Mouse (Mus musculus) lung, postnatal 14 days (tissue): ENCODE results near the gene BC049352.
A peak's percentile ranks its signal among the peaks of the same experiment; 100 is the strongest.

Experiments
- DNase-seq: peaks from one replicate; pipeline ENCODE4 v3.0.0; 2021

Gene BC049352

DNA sequence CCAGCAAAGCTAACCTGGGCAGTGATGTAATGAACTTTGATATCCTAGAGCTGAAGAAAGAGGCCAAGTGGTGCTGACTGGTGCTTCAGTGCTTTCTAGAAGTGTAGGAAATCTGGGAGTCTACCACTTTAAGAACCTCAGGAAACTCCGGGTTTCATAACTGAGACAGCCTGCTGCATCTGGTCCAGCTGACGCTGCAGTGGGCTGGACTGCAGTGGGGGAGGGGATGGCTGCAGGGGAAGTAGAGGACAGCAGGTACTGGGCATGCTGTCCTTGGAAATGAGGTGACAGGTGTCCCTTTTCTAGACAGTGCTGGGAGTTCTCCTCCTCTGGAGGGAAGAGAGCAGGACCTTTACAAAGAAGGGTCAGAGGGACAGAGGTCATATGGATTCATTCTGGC lies at the start of gene BC049352:
Gene BC049352, plus strand, starts transcription at position 238 of the 400 bp plus-strand sequence.
- no peak for DNase-seq

DNA sequence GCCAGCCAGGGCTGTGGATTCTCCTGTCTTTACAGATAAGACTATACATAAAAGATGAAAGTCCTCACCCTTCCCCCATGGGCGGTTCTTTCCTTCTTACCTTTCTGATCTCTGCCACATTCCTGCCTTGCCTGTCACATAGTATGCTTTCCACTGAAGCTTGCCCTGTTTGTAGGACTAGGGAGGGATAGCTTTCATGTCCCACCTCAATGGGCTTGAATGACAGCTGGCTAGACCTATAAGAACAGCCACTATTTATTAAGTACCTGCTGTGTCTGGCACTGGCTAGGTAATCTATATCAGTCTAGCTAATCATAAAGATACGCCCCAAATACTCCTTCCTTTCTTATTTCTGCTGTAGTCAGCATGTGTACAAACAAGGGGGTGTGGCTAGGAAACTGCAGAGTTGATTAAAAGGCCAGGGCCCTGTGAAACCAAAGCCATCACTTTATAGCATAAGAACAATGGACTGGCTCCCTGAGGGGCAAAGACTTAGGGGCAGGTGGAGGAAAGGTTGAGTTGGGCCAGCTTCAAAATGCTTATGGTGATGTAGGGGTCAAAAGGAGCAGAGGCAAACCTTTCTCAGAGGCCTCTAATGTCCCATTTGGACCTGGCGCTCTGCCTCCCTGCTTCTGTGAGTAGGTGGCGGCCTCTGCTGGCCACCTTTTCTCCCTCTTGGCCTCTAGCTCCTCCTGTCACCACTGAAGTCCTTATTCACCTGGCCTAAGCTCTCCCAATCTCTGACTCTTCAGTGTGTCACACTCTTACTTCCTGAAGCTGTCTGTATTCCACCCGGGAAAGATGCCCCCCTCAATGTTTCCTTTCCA lies 48.1 kb upstream of the BC049352 start:
- peak; percentile 68 for DNase-seq

DNA sequence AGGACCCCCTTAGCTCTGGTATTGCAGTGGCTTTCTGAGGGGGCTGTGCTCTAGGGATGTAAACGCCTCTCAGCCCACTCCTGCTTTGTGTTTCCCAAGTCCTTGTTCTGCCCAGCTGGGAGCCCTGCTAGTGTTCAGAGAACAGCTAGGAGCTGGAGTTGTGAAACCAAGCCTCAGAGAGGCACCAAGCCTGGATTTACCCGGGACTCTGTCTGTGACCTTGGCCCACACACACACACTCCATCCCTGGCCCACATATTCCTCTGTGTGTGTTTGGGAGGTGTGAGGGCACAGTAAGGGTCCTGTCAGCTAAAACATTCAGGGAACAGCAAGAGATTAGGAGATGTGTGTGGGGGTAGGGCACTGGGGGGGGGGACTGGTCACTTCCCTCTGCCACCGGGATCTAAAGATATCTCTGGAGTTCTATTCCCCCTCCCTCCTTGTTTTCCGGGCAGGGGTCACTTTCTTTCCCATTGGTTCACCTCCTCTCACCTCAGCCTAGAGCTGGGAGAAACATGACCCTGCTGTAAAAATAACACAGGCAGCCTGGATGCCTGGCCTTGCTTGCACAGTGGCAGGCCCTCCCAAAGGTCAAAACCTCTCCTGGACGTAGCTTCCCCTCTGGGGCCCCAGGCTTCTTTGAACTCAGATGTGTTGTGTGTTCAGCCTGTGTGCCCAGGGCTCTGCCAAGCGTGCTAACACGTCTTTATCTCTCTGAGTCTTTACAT lies 45.2 kb upstream of the BC049352 start:
- no peak for DNase-seq

DNA sequence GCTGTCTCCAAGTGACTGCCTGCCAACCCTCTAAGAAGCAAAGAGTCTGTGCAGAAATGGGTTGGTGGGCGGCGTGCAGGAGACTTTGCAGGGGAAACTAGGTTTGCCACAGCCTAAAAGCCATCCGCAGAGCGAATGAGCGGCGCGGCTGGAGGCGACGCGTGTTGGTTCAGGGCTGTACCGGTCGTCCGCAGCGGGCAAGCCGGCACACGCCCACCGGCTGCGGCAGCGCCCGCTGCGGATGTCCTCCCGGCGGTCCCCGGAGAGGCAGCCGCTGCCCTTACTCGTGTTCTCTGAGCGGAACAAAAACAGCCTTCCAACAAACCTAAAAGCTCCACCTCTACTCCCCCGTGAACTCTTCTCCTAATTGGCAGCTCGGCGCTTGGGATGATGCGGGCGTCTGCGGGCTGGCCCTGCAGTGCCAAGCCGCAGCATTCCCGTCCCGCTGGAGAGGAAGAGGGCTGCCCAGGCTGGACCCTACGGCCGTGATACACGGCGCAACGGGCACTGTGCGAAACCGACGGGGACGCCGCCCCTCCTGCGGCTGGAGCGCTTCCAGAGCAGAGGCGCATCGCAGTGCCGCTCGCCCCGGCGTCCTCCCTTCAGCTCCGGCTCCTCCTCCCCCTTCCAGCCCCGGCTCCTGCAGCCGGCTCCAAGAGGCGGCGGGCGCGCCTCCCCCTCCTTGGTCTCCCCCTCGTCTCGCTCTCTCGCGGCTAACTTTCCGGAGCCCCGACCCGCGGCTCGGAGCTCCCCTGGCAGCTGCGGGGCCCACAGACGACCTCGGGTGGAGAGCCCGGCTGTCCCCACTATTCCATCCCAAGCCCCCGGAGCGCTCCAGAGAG lies 43.4 kb upstream of the BC049352 start, which contains the start of gene Scn4b:
Gene Scn4b, plus strand, starts transcription at position 205 of the 842 bp plus-strand sequence.
- DNase-seq = peak; percentile 39

DNA sequence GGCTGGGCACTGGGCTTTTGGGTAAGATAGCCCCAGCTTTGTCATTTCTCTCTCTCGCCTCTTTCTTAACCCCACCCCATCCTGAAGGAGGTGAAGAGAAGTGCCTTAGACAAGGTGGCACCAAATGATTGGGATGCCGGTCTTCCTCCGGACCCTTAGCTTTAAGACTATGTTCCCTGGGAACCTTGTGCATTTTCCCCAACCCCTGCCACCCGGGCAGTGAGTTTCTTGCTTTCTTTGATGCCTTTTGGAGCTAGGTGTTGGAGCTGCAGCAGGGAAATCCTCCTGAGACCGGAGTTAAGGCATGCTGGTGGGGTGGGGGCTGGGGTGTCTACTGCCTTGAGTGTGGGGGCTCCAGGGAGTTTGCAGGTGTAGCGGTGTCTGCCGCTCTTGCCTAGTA lies 42.7 kb upstream of the BC049352 start:
- DNase-seq = no peak

DNA sequence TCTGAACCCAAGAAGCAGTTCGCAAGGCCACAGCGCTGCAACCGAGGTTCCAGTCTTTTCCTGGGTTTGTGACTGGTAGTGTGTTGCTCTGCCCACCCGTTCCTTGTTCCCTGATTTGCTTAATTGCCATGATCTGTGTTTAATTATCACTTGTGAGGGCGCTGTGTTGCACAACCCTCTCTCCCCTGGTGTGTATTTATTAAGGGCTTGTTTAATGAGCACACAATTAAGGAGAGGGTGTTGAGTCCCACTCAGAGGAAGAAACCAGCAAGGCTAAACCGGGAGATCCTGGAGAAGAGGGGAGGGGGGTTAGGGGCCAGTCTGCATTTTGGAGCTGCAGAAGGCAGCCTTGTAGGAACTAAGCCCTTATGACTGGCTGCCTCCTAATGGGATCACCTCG lies 40.9 kb upstream of the BC049352 start:
- no peak for DNase-seq

DNA sequence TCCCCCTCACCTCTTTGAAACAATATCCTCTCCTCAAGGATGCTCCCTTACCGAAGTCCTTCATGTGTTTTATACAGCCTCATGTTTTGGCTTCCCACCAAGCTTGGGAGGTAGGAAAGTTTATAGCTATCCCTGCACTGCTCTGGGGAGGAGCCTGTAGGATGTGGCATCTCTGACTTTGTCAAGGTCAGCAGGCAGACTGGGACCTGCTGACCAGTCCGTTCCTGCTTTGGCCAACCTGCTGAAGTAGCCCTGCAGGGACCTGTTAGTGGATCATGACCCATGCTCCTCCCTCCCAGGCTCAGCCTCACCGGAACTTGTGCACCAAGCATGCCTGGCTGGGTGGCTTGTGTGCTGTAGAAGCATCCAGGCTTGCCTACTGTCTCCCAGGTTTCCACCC lies 39.1 kb upstream of the BC049352 start:
- DNase-seq = no peak

DNA sequence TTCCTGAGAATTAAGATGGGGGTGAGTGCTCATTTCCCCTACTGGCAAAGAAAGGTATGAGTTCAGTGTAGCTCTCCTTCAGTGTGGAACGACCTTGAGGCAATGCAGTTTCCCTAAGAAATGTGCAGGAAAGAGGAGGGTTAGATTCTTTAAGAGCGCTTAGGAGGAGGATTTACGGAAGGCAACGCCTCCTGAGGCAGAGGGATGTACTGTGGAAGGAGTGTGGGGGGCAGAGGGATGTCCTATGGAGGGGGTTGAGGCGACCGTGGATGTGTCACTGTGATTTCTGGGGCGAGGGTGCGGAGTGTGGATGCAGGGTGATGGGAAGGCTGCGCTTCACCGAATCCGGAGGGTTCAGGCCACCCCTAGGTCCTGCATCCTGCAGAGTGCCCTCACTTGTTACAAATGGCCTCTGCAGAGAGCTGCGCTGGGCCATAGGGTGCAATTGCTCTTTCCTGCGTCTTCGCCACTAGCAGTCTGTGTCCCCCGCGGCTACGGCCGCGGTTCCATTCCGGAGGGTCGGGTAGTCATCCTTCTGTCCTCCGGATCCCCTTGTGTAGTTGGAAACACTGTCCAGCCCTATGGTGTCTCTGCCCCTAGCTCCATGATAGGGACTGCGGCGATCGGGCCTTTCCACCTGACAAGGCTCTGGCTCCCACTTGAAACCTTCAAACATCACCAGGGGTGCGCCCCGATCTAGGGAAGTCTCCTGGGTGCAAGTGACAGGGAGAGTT lies 36.1 kb upstream of the BC049352 start:
- DNase-seq = no peak

DNA sequence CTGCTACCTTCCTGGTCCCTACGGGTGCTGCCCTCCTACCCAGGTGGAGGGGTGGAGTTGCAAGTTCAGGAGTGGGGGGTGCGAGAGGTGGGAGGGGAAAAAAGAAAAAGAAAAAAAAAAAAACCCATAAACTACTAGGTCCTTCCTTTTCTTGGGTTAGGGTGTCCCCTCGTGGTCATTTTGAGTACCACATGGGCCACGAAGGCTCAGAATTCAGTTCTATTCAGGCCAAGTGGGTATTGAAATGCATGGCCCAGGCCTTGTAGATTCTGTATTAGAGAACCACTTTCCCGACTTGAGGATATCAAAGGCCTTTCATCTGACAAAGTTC lies 35.6 kb upstream of the BC049352 start:
- peak; percentile 74 for DNase-seq

DNA sequence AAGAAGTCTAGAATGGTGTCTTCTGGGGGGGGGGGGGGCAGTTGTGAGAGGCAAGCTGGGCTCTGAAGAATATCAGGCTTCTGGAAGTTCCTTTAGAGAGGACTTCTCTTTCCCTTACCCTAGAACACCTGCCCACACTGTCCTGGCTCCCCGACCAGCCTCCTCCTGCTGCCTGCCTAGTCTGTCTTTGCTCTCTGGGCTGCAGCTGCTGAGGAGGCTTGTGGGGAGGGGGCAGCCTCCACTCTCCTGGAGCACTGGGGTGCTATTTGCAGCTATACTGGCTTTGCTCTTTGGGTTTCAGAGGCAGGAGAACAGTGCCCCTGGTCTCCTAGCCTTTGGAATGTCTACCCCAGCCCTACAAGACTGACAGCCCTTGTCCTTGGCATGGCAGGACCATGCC lies 30.9 kb upstream of the BC049352 start:
- DNase-seq = no peak

DNA sequence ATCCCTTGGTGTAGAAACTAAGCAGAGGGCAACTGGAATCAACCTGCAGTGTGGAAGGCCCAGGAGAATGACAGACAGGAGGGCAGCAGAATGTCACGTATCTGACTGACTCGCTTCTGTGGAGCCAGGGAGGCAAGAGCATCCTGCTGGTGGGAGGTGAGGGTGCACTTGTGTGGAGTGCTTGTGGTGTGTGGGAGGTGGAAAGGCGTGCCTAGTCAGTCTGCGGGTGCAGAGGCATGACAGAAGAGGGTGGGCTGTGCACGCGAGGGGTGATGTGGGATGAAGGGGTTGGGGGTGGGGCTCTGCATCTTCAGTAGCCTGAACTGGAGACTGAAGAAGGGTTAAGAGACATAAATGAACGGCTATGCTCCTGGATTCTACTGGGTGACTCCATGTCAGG lies 28.4 kb upstream of the BC049352 start:
- no peak for DNase-seq

DNA sequence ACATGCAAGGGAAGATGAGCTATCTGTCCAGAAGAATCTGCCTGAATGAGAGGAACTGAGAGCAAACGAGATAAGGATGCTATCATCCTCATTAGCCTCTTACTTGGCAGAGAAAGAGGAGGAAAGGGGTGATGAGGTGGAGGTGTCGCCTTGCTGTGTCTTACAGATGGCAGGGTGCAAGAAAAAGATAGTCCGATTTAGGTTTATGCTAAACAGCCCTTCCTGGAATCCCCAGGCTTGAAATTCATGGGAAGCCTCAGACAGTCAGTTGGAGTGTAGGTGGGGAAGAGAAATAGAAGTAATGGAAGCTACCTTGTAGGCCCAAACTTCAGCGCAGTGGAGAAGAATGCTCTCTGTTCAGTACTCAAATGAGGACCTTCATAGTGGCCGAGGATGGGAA lies 13.9 kb upstream of the BC049352 start:
- DNase-seq = no peak

DNA sequence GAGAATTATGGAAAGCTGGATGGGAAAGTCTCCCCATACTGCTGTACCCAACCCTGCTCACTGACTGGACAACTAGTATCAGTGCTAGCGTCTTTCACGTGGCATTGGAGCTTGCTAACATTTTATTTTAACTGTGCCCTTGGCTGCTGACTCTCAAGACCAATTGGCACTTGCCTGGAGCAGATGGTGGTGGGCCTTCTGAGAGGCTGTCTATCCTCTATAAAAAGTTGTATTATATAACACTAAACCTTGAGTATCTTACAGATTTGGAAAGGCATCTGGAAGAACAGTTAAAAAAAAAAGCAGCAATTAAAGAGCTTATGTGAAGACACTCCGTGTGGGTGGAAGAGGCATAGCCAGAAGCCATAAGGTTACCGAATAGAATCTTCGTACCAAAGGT lies 11.7 kb upstream of the BC049352 start:
- DNase-seq = no peak

DNA sequence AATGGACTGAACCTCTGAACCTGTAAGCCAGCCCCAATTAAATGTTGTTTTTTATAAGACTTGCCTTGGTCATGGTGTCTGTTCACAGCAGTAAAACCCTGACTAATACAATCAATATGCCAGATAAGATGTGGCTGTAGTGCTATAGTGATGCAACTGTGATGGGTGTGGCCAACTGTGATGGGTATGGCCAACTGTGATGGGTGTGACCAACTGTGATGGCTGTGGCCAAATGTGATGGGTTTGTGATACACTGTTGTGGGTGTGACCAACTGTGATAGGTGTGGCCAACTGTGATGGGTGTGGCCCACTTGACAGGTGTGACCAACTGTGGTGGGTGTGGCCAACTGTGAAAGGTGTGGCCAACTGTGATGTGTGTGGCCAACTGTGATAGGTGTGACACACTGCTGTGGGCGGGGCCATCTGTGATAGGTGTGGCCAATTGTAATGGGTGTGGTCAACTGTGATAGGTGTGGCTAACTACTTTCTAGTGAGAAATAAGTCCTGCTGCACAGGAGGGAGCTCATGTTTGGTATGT lies 10.7 kb upstream of the BC049352 start:
- no peak for DNase-seq

DNA sequence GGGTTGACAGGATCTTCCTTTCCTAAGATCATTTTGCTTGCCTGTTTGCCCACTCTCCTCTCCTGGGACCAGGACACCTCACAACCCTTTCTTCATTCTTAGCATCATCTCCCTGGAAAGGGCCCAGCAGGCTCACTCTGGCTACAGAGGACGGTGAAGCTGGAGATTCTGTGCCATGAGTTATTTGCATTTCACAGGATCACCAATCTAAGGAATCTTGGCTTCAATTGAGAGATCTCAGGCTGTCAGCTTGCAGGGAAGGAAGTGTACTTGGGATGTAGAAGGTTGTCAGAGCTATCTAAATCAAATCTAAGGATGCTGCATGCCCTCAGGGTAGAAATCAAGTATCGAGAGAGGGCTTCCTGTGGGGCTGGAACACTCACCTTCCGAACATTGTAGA lies 8.3 kb upstream of the BC049352 start:
- no peak for DNase-seq

DNA sequence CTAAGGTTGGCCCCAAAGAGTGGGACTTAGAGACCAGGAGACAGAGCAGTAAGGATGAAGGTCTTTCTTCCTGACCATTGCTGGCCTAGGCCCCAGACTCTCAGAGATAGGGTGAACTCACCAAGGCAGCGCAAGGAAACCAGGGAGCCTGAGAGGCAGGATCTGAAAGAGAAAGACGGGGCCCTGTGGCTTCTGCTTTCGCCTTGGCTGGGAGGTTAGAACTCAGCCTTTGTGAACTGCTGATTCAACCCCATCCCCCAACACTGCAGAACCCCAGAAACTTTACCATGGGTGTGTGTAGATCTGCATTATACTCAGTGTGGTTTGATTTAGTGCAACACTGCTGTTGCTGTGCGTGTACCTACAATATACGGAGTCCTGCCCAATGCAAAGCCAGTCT lies 2.5 kb upstream of the BC049352 start:
- no peak for DNase-seq

DNA sequence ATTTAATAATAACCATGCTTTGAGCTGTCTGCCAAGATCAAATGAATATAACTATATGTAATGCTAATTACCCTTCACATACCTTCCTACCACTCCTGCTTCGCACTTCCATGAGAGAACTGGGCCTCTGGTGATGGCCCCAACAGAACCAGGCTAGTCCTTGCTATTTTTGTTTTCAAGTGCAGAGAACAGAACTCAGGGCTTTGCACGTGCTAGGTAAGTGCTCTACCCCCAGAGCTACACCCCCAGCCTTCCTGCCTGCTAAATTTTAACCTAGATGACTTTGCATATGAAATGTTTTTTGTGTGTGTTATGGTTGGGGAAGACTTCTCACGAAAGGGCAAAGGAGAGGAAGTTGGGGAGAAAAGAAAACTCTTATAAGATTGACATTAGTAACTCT lies 714 bp downstream of the BC049352 start:
- no peak for DNase-seq

DNA sequence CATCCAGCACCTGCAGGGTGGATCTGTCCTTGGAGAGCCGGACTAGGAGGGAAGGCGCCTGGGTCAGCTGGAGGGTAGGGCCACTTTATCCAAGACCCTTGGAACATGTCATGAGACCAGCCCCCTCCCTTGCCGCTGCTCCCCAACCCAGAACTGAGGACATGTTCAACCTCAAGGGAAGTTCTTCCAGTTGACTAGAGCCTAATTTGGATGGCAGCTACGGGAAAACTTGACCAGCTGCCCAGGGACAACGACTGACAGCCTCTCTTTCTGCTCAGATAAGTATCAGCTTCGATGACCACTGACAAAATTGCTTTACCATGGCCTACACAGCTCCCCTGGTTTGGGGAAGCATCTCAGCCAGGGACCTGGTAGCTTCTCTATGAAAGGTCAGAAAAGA lies 1.5 kb downstream of the BC049352 start:
- DNase-seq = no peak

DNA sequence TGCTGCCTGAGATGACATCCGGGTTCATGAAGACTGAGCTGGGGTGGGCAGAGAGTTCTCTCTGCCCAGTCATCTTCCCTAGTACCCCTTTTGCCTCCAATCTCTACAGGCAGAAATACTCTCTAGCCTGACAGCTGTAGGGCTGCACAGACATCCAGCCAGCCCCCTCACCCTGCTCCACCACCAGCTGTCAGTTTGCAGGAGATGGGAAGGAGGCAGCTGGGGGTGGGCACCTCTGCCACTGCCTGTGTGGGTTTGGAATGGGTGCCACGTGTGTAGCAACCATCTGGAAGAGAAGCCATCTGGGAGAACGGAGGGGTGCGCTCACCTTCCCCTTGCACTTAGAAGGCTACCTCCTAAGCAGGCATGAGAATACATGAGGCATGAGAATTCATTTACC lies 3.4 kb downstream of the BC049352 start:
- no peak for DNase-seq

DNA sequence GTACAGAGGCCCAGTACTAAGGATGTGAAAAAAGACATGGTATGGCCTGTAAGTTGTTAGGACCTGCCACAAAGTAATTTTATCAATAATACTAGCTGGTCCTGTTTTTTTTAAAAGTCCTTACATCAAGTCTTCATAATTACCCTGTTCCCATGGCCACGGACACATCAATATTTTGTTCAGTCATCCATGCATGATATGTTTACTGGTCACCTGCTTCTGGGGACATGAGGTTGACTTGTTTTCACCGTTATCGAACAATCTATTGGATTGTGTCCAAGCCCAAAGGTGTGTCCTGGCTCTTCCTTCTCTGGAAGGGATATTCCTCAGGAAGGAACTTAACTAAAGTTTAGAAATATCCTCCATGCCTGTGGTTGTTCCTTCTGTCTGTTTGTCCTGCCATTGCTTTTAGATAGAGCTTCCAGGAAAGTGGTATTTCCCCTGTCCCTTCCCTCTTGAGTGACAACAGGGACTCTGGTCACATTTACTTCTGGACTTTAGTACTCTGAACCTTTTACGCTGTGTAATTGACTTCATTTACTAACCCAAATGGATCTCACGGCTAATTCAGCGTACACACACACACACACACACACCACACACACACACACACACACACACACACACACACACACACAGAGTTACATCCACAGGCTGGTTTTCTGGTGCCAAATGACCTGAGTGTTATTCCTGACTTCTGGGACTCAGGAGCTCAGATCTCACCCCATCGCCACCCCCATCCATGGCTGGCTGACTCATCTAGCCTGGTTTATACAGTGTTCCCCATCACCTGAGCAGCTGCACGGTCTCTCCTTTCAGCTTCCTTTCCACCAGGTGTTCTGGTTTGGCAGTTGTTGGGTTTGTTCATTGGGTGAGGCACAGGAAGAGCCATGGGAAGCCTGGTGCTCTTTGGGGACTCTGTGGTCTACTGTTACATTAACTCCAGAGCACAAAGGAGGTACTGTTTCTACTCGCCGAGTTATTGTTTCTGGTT lies 7.1 kb downstream of the BC049352 start:
- DNase-seq = no peak

DNA sequence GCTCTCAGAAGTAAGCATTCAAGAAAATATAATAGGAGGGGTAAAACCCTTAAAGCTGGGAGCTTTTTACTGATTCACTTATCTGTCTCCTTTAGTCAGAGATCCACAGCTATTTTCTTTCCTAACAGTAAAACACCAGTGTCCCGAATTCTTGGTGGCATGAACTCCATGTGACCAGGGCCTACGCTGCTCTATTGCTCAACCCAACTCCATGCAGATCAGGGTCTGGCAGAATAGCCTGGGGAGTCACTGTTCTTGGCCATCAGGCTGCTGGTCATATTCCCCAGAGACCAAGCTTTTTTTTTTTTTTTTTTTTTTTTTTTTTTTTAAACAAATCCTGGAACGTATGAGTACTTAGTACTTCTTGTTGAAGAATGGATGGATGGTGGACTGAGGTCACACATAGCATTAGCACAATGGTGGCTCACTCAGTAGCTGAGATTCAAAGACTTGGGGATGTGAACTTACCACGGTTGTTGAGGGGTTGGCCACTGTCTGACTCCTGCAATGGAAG lies 7.9 kb downstream of the BC049352 start:
- no peak for DNase-seq
